13 mouse cellular contexts compared by ENCODE assay signal in genomic region chr5:147630426-147631290, GRCm38 (mm10).
A peak's percentile ranks its signal among the peaks of the same experiment; 100 is the strongest.
DNase-seq lines count a peak whose midpoint lies in the region; ATAC-seq and TF ChIP-seq lines count a peak whose summit lies in the region.
"Had no signal": no experiment of that assay in that cellular context is flagged by ENCODE, and none has a peak within 500 bp of the region (broad histone marks: within the 10 kb centered on the region; RNA-seq: fewer than 3 reads in every experiment).

No protein-coding gene starts in this region.

- H3K4me1 ChIP-seq in heart, embryonic 15.5 days (replicated peaks) = peaks cover 13% of the 10 kb centered on the region; the same call in 1 of the 2 replicates
- no peaks in the 10 kb centered on the region for H3K4me1 ChIP-seq in stomach, embryonic 16.5 days (ENCODE audit: control insufficient read depth, insufficient read depth, low read length)
- no peaks in the 10 kb centered on the region for H3K4me1 ChIP-seq in stomach, postnatal 0 days (replicated peaks; ENCODE audit: control insufficient read depth, insufficient read depth)
- no peaks in the 10 kb centered on the region for H3K4me1 ChIP-seq in kidney, embryonic 14.5 days (ENCODE audit: control insufficient read depth, insufficient read depth, low read length)
- H3K4me1 ChIP-seq: liver, embryonic 12.5 days; midbrain, embryonic 12.5 days had no signal

- no peak overlapping the region for H3K4me3 ChIP-seq in heart, embryonic 15.5 days
- no peak overlapping the region for H3K4me3 ChIP-seq in stomach, embryonic 16.5 days (replicated peaks; ENCODE audit: low read length)
- H3K4me3 ChIP-seq in stomach, postnatal 0 days (ENCODE audit: low read depth, low read length) = no peak overlapping the region
- no peak overlapping the region for H3K4me3 ChIP-seq in kidney, embryonic 14.5 days (ENCODE audit: low read length)
- H3K4me3 ChIP-seq: hindbrain, embryonic 15.5 days; liver, embryonic 12.5 days; midbrain, embryonic 12.5 days had no signal

- H3K9me3 ChIP-seq in heart, embryonic 15.5 days (replicated peaks) = no peaks in the 10 kb centered on the region
- no peaks in the 10 kb centered on the region for H3K9me3 ChIP-seq in stomach, embryonic 16.5 days (replicated peaks; ENCODE audit: control insufficient read depth, low read length)
- H3K9me3 ChIP-seq in stomach, postnatal 0 days (ENCODE audit: control insufficient read depth, low read length) = no peaks in the 10 kb centered on the region
- H3K9me3 ChIP-seq in kidney, embryonic 14.5 days (ENCODE audit: control insufficient read depth, low read length) = no peaks in the 10 kb centered on the region
- H3K9me3 ChIP-seq: hindbrain, embryonic 15.5 days; midbrain, embryonic 12.5 days had no signal

- H3K27ac ChIP-seq in heart, embryonic 15.5 days = peak overlapping the region; percentile 44
- H3K27ac ChIP-seq in stomach, embryonic 16.5 days (ENCODE audit: low read length) = peak overlapping the region; percentile 27; the same call in 1 of the 2 replicates
- no peak overlapping the region for H3K27ac ChIP-seq in stomach, postnatal 0 days (replicated peaks)
- 0 out of 2 replicates have a peak overlapping the region, but pooled peaks have one; percentile 30 for H3K27ac ChIP-seq in kidney, embryonic 14.5 days (ENCODE audit: low read depth, low read length)
- H3K27ac ChIP-seq: hindbrain, embryonic 15.5 days; liver, embryonic 12.5 days; midbrain, embryonic 12.5 days had no signal

- no peak for DNase-seq in heart, postnatal 14 days
- no peak for DNase-seq in stomach, postnatal 0 days (ENCODE audit: low spot score)
- DNase-seq in frontal cortex, adult 2 months (ENCODE audit: extremely low spot score in 1 of 2, low spot score in 1 of 2) = no peak
- no peak for DNase-seq in adipocyte (ENCODE audit: low spot score)
- DNase-seq: cerebellum, adult 11-12 months; thymus, postnatal 36 days had no signal

- no peak overlapping the region for H3K4me2 ChIP-seq in heart, embryonic 15.5 days
- no peak overlapping the region for H3K4me2 ChIP-seq in stomach, embryonic 16.5 days (ENCODE audit: low read depth, low read length)
- H3K4me2 ChIP-seq in stomach, postnatal 0 days (replicated peaks; ENCODE audit: low read depth) = no peak overlapping the region
- no peak overlapping the region for H3K4me2 ChIP-seq in kidney, embryonic 14.5 days (replicated peaks; ENCODE audit: low read depth, low read length)
- H3K4me2 ChIP-seq: hindbrain, embryonic 15.5 days; liver, embryonic 12.5 days; midbrain, embryonic 12.5 days had no signal

- WGBS in heart, embryonic 15.5 days = 59% methylated on average over 17 of the region's 17 CpGs
- WGBS in stomach, embryonic 16.5 days = 78% methylated on average over 17 of the region's 17 CpGs
- WGBS in stomach, postnatal 0 days = 76% methylated on average over 17 of the region's 17 CpGs
- WGBS in kidney, embryonic 14.5 days = 77% methylated on average over 17 of the region's 17 CpGs

- intact Hi-C loops in heart, postnatal 14 days (cut with DNase I) = no loop called here

- no peaks in the 10 kb centered on the region for H3K27me3 ChIP-seq in heart, embryonic 15.5 days
- no peaks in the 10 kb centered on the region for H3K27me3 ChIP-seq in stomach, embryonic 16.5 days (ENCODE audit: control insufficient read depth, insufficient read depth, low read length)
- H3K27me3 ChIP-seq in stomach, postnatal 0 days (ENCODE audit: control insufficient read depth, insufficient read depth, low read length) = no peaks in the 10 kb centered on the region
- H3K27me3 ChIP-seq in kidney, embryonic 14.5 days (ENCODE audit: control insufficient read depth, insufficient read depth, low read length) = no peaks in the 10 kb centered on the region
- H3K27me3 ChIP-seq: hindbrain, embryonic 15.5 days; liver, embryonic 12.5 days; midbrain, embryonic 12.5 days had no signal

- TF ChIP-seq EP300 in stomach, postnatal 0 days (optimal IDR thresholded peaks at IDR 0.05) = no peak

- no peak; the same call in 1 of the 2 replicates for ATAC-seq in heart, embryonic 15.5 days (replicated peaks; ENCODE audit: insufficient number of reproducible peaks, insufficient read depth, low FRiP score, low read depth)
- ATAC-seq in stomach, embryonic 16.5 days (ENCODE audit: insufficient read depth, low FRiP score) = no peak
- no peak for ATAC-seq in stomach, postnatal 0 days (ENCODE audit: low FRiP score, low TSS enrichment)
- no peak for ATAC-seq in kidney, embryonic 14.5 days (ENCODE audit: low FRiP score, low TSS enrichment)
- ATAC-seq: forebrain, embryonic 14.5 days; liver, embryonic 12.5 days had no signal

- H3K36me3 ChIP-seq in heart, embryonic 15.5 days = no peaks in the 10 kb centered on the region
- no peaks in the 10 kb centered on the region for H3K36me3 ChIP-seq in stomach, embryonic 16.5 days (ENCODE audit: control insufficient read depth, insufficient read depth, low read length)
- H3K36me3 ChIP-seq in stomach, postnatal 0 days (ENCODE audit: control insufficient read depth, insufficient read depth, low read length) = no peaks in the 10 kb centered on the region
- no peaks in the 10 kb centered on the region for H3K36me3 ChIP-seq in kidney, embryonic 14.5 days (ENCODE audit: control insufficient read depth, insufficient read depth, low read length)
- H3K36me3 ChIP-seq: hindbrain, embryonic 15.5 days; liver, embryonic 12.5 days; midbrain, embryonic 12.5 days had no signal

- no peak overlapping the region for H3K9ac ChIP-seq in heart, embryonic 15.5 days
- H3K9ac ChIP-seq in stomach, embryonic 16.5 days (ENCODE audit: low read length) = no peak overlapping the region
- H3K9ac ChIP-seq in stomach, postnatal 0 days (ENCODE audit: low read length) = no peak overlapping the region
- H3K9ac ChIP-seq in kidney, embryonic 14.5 days (ENCODE audit: low read depth, low read length) = no peak overlapping the region
- H3K9ac ChIP-seq: hindbrain, embryonic 15.5 days; liver, embryonic 12.5 days; midbrain, embryonic 12.5 days had no signal

- no peak for TF ChIP-seq CTCF in stomach, postnatal 0 days (IDR thresholded peaks at IDR 0.05; ENCODE audit: low read depth)
